Comparison of ENCODE assay signal across 8 mouse cellular contexts in the genomic region with DNA sequence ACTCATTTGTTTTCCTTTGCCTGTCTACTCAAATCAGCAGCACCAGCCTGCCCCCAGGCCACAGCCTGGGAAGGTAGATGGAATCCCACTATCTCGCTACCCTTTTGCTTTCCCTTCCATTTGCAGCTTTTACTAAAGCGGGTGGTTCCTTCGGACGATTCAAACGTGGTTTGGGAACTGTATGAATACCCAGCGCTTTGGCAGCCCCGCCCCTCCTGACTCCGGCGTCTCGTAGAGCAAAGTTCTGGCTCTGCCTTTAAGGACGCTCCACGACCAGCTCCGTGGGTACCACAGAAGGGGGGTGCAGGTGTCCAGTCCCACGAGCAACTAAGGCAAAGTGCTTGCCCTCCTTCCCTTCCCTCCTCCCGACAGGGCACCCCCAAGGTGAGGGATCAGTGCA. TPM values are rescaled to one million over a fixed set of nuclear protein-coding genes. Genes with fewer than 3 reads are reported as not detected.
DNase-seq lines count a peak whose midpoint lies in the region; ATAC-seq and TF ChIP-seq lines count a peak whose summit lies in the region.
"Not testable (repeated sequence)": the region's sequence is repeated elsewhere in the genome, so short reads cannot be mapped to it uniquely, and the experiment has no call there.

No protein-coding gene starts in this region.

- not testable (repeated sequence) for H3K4me1 ChIP-seq in forebrain, embryonic 14.5 days (ENCODE audit: control insufficient read depth, insufficient read depth, low read length); kidney, postnatal 0 days (replicated peaks; ENCODE audit: insufficient read depth, low read length); stomach, embryonic 15.5 days
- peaks cover 13% of the 10 kb centered on the region; the same call in 1 of the 2 replicates for H3K4me1 ChIP-seq in hindbrain, embryonic 12.5 days
- peaks cover 5 to 15% of the 10 kb centered on the region in 2 experiments; a peak in 3 of 4 replicates for H3K4me1 ChIP-seq in liver, embryonic 14.5 days (replicated peaks; ENCODE audit: control insufficient read depth in 2 of 2, insufficient read depth in 2 of 2, low read length in 1 of 2)
- H3K4me1 ChIP-seq in midbrain, embryonic 12.5 days, result peaks cover 20% of the 10 kb centered on the region

- H3K27ac ChIP-seq in forebrain, embryonic 14.5 days (ENCODE audit: low read depth, low read length); kidney, postnatal 0 days; liver, embryonic 14.5 days; midbrain, embryonic 12.5 days (replicated peaks); stomach, embryonic 15.5 days: not testable (repeated sequence)
- peak overlapping the region; percentile 44; the same call in 1 of the 2 replicates for H3K27ac ChIP-seq in hindbrain, embryonic 12.5 days

- WGBS in forebrain, embryonic 14.5 days, result under 1% methylated on average over 14 of the region's 15 CpGs
- WGBS in hindbrain, embryonic 12.5 days, result 1% methylated on average over 15 of the region's 15 CpGs
- under 1% methylated on average over 14 of the region's 15 CpGs for WGBS in kidney, postnatal 0 days
- under 1% methylated on average over 14 of the region's 15 CpGs for WGBS in liver, embryonic 14.5 days (ENCODE audit: insufficient replicate concordance)
- under 1% methylated on average over 14 of the region's 15 CpGs for WGBS in midbrain, embryonic 12.5 days
- 0% methylated on average over 14 of the region's 15 CpGs for WGBS in stomach, embryonic 15.5 days

- not testable (repeated sequence) for H3K9me3 ChIP-seq in forebrain, embryonic 14.5 days (replicated peaks; ENCODE audit: control insufficient read depth, low read length); hindbrain, embryonic 12.5 days (replicated peaks); kidney, postnatal 0 days (replicated peaks; ENCODE audit: low read length); liver, embryonic 14.5 days (ENCODE audit: control insufficient read depth, low read length); midbrain, embryonic 12.5 days; stomach, embryonic 15.5 days

- ATAC-seq in CD4-positive, CD25-positive, alpha-beta regulatory T cell, adult 4 months, result peak; percentile 10
- ATAC-seq in forebrain, embryonic 14.5 days; hindbrain, embryonic 12.5 days (ENCODE audit: low FRiP score); kidney, postnatal 0 days (replicated peaks; ENCODE audit: low FRiP score, low read depth): not testable (repeated sequence)
- ATAC-seq in liver, embryonic 14.5 days (ENCODE audit: insufficient read depth), result peak; percentile 21
- peak; percentile 44 for ATAC-seq in midbrain, embryonic 12.5 days (ENCODE audit: low FRiP score, low read depth)
- ATAC-seq in stomach, embryonic 15.5 days (ENCODE audit: insufficient read depth, low FRiP score, low read depth), result 0 out of 2 replicates have a peak, but pooled peaks have one; percentile 3

- peak overlapping the region; percentile 59 for H3K4me3 ChIP-seq in forebrain, embryonic 14.5 days (ENCODE audit: low read depth, low read length)
- H3K4me3 ChIP-seq in hindbrain, embryonic 12.5 days, result peak overlapping the region; percentile 64
- H3K4me3 ChIP-seq in kidney, postnatal 0 days (replicated peaks; ENCODE audit: low read depth, low read length), result peak overlapping the region; percentile 63
- H3K4me3 ChIP-seq in liver, embryonic 14.5 days (ENCODE audit: insufficient read depth in 1 of 2, low read depth in 2 of 2, low read length in 2 of 2), result peak overlapping the region; percentile 68 to 78
- peak overlapping the region; percentile 62 for H3K4me3 ChIP-seq in midbrain, embryonic 12.5 days
- H3K4me3 ChIP-seq in stomach, embryonic 15.5 days (replicated peaks), result peak overlapping the region; percentile 60

- peak overlapping the region; percentile 64 for H3K4me2 ChIP-seq in forebrain, embryonic 14.5 days (ENCODE audit: low read length)
- peak overlapping the region; percentile 84 for H3K4me2 ChIP-seq in hindbrain, embryonic 12.5 days (replicated peaks)
- peak overlapping the region; percentile 64 for H3K4me2 ChIP-seq in kidney, postnatal 0 days (ENCODE audit: low read length)
- H3K4me2 ChIP-seq in liver, embryonic 14.5 days (ENCODE audit: low read depth), result peak overlapping the region; percentile 84
- peak overlapping the region; percentile 92 for H3K4me2 ChIP-seq in midbrain, embryonic 12.5 days (replicated peaks)
- H3K4me2 ChIP-seq in stomach, embryonic 15.5 days, result peak overlapping the region; percentile 69

- TF ChIP-seq CTCF in kidney, postnatal 0 days (IDR thresholded peaks at IDR 0.05; ENCODE audit: low read depth); liver, embryonic 14.5 days (IDR thresholded peaks at IDR 0.05; ENCODE audit: low read depth): not testable (repeated sequence)

- peak; percentile 58 for DNase-seq in cerebellum, adult 11-12 months
- DNase-seq in forebrain, embryonic 14.5 days (ENCODE audit: low spot score); kidney, postnatal 0 days (ENCODE audit: low spot score); liver, embryonic 14.5 days (ENCODE audit: low read depth in 3 of 3, low spot score in 3 of 3): not testable (repeated sequence)

- TF ChIP-seq EP300 in liver, embryonic 14.5 days (IDR thresholded peaks at IDR 0.05; ENCODE audit: low read depth), result not testable (repeated sequence)

- peak overlapping the region; percentile 69 for H3K9ac ChIP-seq in forebrain, embryonic 14.5 days (ENCODE audit: low read length)
- H3K9ac ChIP-seq in hindbrain, embryonic 12.5 days, result peak overlapping the region; percentile 72
- peak overlapping the region; percentile 50; the same call in 1 of the 2 replicates for H3K9ac ChIP-seq in kidney, postnatal 0 days (ENCODE audit: low read depth, low read length)
- peak overlapping the region; percentile 63 for H3K9ac ChIP-seq in liver, embryonic 14.5 days (replicated peaks)
- H3K9ac ChIP-seq in midbrain, embryonic 12.5 days (replicated peaks), result peak overlapping the region; percentile 66
- H3K9ac ChIP-seq in stomach, embryonic 15.5 days, result not testable (repeated sequence)

- H3K36me3 ChIP-seq in forebrain, embryonic 14.5 days (ENCODE audit: control insufficient read depth, insufficient read depth, low read length), result peaks cover 32% of the 10 kb centered on the region
- peaks cover 30% of the 10 kb centered on the region for H3K36me3 ChIP-seq in hindbrain, embryonic 12.5 days
- H3K36me3 ChIP-seq in kidney, postnatal 0 days (ENCODE audit: insufficient read depth, low read length), result peaks cover 31% of the 10 kb centered on the region
- not testable (repeated sequence) for H3K36me3 ChIP-seq in liver, embryonic 14.5 days (replicated peaks; ENCODE audit: control insufficient read depth, insufficient read depth, low read depth)
- H3K36me3 ChIP-seq in midbrain, embryonic 12.5 days, result peaks cover 36% of the 10 kb centered on the region
- H3K36me3 ChIP-seq in stomach, embryonic 15.5 days, result peaks cover 21% of the 10 kb centered on the region

- H3K27me3 ChIP-seq in forebrain, embryonic 14.5 days (replicated peaks; ENCODE audit: control insufficient read depth, insufficient read depth, low read length); hindbrain, embryonic 12.5 days; kidney, postnatal 0 days (ENCODE audit: insufficient read depth, low read length); liver, embryonic 14.5 days (ENCODE audit: control insufficient read depth, insufficient read depth, low read length); midbrain, embryonic 12.5 days; stomach, embryonic 15.5 days (replicated peaks): not testable (repeated sequence)

RNA-seq across cellular contexts. Expression of a gene that starts 0.7 kb away (rescaled TPM):
- polyA plus RNA-seq in CD4-positive, CD25-positive, alpha-beta regulatory T cell, adult 4 months (2017; shearing (Covaris generic)), result 10 to 100 TPM; 51.4 to 62.3 TPM
- polyA plus RNA-seq in forebrain, embryonic 14.5 days (2014; fragmentation: Nextera tagmentation; extraction: Ambion mirVana), result 241 and 247 TPM in 2 replicates
- 178 and 179 TPM in 2 replicates for polyA plus RNA-seq in hindbrain, embryonic 12.5 days (2016; fragmentation: Nextera tagmentation; extraction: Ambion mirVana)
- 135 and 138 TPM in 2 replicates for polyA plus RNA-seq in kidney, postnatal 0 days (2015; fragmentation: Nextera tagmentation; extraction: Ambion mirVana)
- polyA plus RNA-seq in liver, embryonic 14.5 days (2012; rRNA removed), result 25.6 and 26.2 TPM in 2 replicates
- polyA plus RNA-seq in liver, embryonic 14.5 days (2014; fragmentation: Nextera tagmentation; extraction: Ambion mirVana), result 41.2 and 47.1 TPM in 2 replicates
- 196 and 202 TPM in 2 replicates for polyA plus RNA-seq in midbrain, embryonic 12.5 days (2016; fragmentation: Nextera tagmentation; extraction: Ambion mirVana)
- 107 and 122 TPM in 2 replicates for polyA plus RNA-seq in stomach, embryonic 15.5 days (2015; fragmentation: Nextera tagmentation; extraction: Ambion mirVana)

RNA-seq across cellular contexts. Expression of a gene that starts 26.4 kb away (rescaled TPM):
- polyA plus RNA-seq in CD4-positive, CD25-positive, alpha-beta regulatory T cell, adult 4 months (2017; shearing (Covaris generic)), result 1 to 10 TPM in 1 of 2 experiments, under 1 TPM in 1; 0.22 to 1.3 TPM
- polyA plus RNA-seq in forebrain, embryonic 14.5 days (2014; fragmentation: Nextera tagmentation; extraction: Ambion mirVana), result 3.3 and 3.6 TPM in 2 replicates
- polyA plus RNA-seq in hindbrain, embryonic 12.5 days (2016; fragmentation: Nextera tagmentation; extraction: Ambion mirVana), result 0.40 TPM in 1 of 2 replicates, not detected in the other
- polyA plus RNA-seq in kidney, postnatal 0 days (2015; fragmentation: Nextera tagmentation; extraction: Ambion mirVana), result 0.32 and 0.55 TPM in 2 replicates
- polyA plus RNA-seq in liver, embryonic 14.5 days (2012; rRNA removed), result 0.12 and 0.13 TPM in 2 replicates
- polyA plus RNA-seq in liver, embryonic 14.5 days (2014; fragmentation: Nextera tagmentation; extraction: Ambion mirVana), result 0.13 TPM in 2 replicates
- 0.16 and 0.23 TPM in 2 replicates for polyA plus RNA-seq in midbrain, embryonic 12.5 days (2016; fragmentation: Nextera tagmentation; extraction: Ambion mirVana)
- 0.77 and 1.2 TPM in 2 replicates for polyA plus RNA-seq in stomach, embryonic 15.5 days (2015; fragmentation: Nextera tagmentation; extraction: Ambion mirVana)

RNA-seq across cellular contexts. Expression of a gene that starts 43.8 kb away (rescaled TPM):
- 10 to 100 TPM in 1 of 2 experiments, 1 to 10 TPM in 1; 9.7 to 17.7 TPM for polyA plus RNA-seq in CD4-positive, CD25-positive, alpha-beta regulatory T cell, adult 4 months (2017; shearing (Covaris generic))
- polyA plus RNA-seq in forebrain, embryonic 14.5 days (2014; fragmentation: Nextera tagmentation; extraction: Ambion mirVana), result 57.2 and 81.8 TPM in 2 replicates
- 82.3 and 83.3 TPM in 2 replicates for polyA plus RNA-seq in hindbrain, embryonic 12.5 days (2016; fragmentation: Nextera tagmentation; extraction: Ambion mirVana)
- polyA plus RNA-seq in kidney, postnatal 0 days (2015; fragmentation: Nextera tagmentation; extraction: Ambion mirVana), result 38.3 and 42.7 TPM in 2 replicates
- 8.0 and 8.9 TPM in 2 replicates for polyA plus RNA-seq in liver, embryonic 14.5 days (2012; rRNA removed)
- 3.6 and 4.0 TPM in 2 replicates for polyA plus RNA-seq in liver, embryonic 14.5 days (2014; fragmentation: Nextera tagmentation; extraction: Ambion mirVana)
- polyA plus RNA-seq in midbrain, embryonic 12.5 days (2016; fragmentation: Nextera tagmentation; extraction: Ambion mirVana), result 75.9 and 78.1 TPM in 2 replicates
- 42.8 and 46.3 TPM in 2 replicates for polyA plus RNA-seq in stomach, embryonic 15.5 days (2015; fragmentation: Nextera tagmentation; extraction: Ambion mirVana)

RNA-seq across cellular contexts. Expression of a gene that starts 44.6 kb away (rescaled TPM):
- under 1 TPM; 0.16 to 0.18 TPM for polyA plus RNA-seq in CD4-positive, CD25-positive, alpha-beta regulatory T cell, adult 4 months (2017; shearing (Covaris generic))
- 0.11 and 0.52 TPM in 2 replicates for polyA plus RNA-seq in forebrain, embryonic 14.5 days (2014; fragmentation: Nextera tagmentation; extraction: Ambion mirVana)
- 0.10 and 0.22 TPM in 2 replicates for polyA plus RNA-seq in hindbrain, embryonic 12.5 days (2016; fragmentation: Nextera tagmentation; extraction: Ambion mirVana)
- polyA plus RNA-seq in kidney, postnatal 0 days (2015; fragmentation: Nextera tagmentation; extraction: Ambion mirVana), result 0.22 and 0.47 TPM in 2 replicates
- 0.01 TPM in 2 replicates for polyA plus RNA-seq in liver, embryonic 14.5 days (2012; rRNA removed)
- 0.21 TPM in 1 of 2 replicates, not detected in the other for polyA plus RNA-seq in liver, embryonic 14.5 days (2014; fragmentation: Nextera tagmentation; extraction: Ambion mirVana)
- polyA plus RNA-seq in midbrain, embryonic 12.5 days (2016; fragmentation: Nextera tagmentation; extraction: Ambion mirVana), result 0.22 and 0.26 TPM in 2 replicates
- 0.06 and 0.23 TPM in 2 replicates for polyA plus RNA-seq in stomach, embryonic 15.5 days (2015; fragmentation: Nextera tagmentation; extraction: Ambion mirVana)
